Mouse (Mus musculus): ENCODE measurements around the gene St6galnac4.

- TF ChIP-seq CTCF (conservative IDR thresholded peaks at IDR 0.05; ENCODE audit: insufficient read depth, insufficient read length, low read depth, low read length) (no peak), POLR2A (IDR thresholded peaks at IDR 0.05; ENCODE audit: low read depth, low read length) (no peak)
These were observed 1.7 kb upstream of the St6galnac4 start for GRCm38 (mm10) chr2:32585149-32585714.

All from kidney, adult 2 months (tissue).